Mouse (Mus musculus) intestine, embryonic 14.5 days (tissue): ENCODE measurements around the gene Acp7. TPM values are rescaled to one million over a fixed set of nuclear protein-coding genes. Genes with fewer than 3 reads are reported as not detected.

ENCODE experiments used
- microRNA-seq: library from miRNA; unstranded; fragments of <30 nt; microRNA quantifications from one replicate; pipeline ENCODE4, GENCODE M21; 2016
- polyA plus RNA-seq: library from polyadenylated mRNA; unstranded; fragments of >200 nt; fragmentation: Nextera tagmentation; extraction: Ambion mirVana; gene quantifications from 2 replicates; pipeline ENCODE4 v1.2.1, GENCODE M21; 2014

Gene Acp7
- polyA plus RNA-seq, 1 experiment from 2014 or later = not detected

Small RNAs within 50 kb of the gene (microRNA-seq; reads per million reads assigned to microRNA genes)
- gene Mir7049 = 0.59 reads per million

Other genes starting within 250 kb of the Acp7 start
- gene Med29, start 238.6 kb downstream of the Acp7 start, polyA plus RNA-seq = 53.3 and 60.2 TPM in 2 replicates
- 64.4 and 71.6 TPM in 2 replicates for gene Paf1, start 238.4 kb downstream of the Acp7 start, polyA plus RNA-seq
- gene Gmfg, start 193.9 kb downstream of the Acp7 start, polyA plus RNA-seq = 12.5 and 16.9 TPM in 2 replicates
- 3.6 and 4.1 TPM in 2 replicates for gene Lrfn1, start 179.4 kb downstream of the Acp7 start, polyA plus RNA-seq
- gene Ifnl2, start 120.9 kb downstream of the Acp7 start, polyA plus RNA-seq = not detected in 2 replicates
- gene Ifnl3, start 108.5 kb downstream of the Acp7 start, polyA plus RNA-seq = not detected in 2 replicates
- 15.7 and 17.9 TPM in 2 replicates for gene Sycn, start 90.4 kb downstream of the Acp7 start, polyA plus RNA-seq
- not detected in 2 replicates for gene Nccrp1, start 84.1 kb downstream of the Acp7 start, polyA plus RNA-seq
- 26.7 and 27.7 TPM in 2 replicates for gene Samd4b, start 33.2 kb downstream of the Acp7 start, polyA plus RNA-seq
- 50.2 and 50.8 TPM in 2 replicates for gene Pak4, start 33.1 kb downstream of the Acp7 start, polyA plus RNA-seq
- 2.8 and 3.8 TPM in 2 replicates for gene Fbxo27, start 61.5 kb upstream of the Acp7 start, polyA plus RNA-seq
- 6.2 and 7.6 TPM in 2 replicates for gene Fbxo17, start 85.5 kb upstream of the Acp7 start, polyA plus RNA-seq
- gene Mrps12, start 110.5 kb upstream of the Acp7 start, polyA plus RNA-seq = 152 and 157 TPM in 2 replicates
- 27.1 and 30.2 TPM in 2 replicates for gene Sars2, start 110.7 kb upstream of the Acp7 start, polyA plus RNA-seq
- not detected in 2 replicates for gene Ccer2, start 124.8 kb upstream of the Acp7 start, polyA plus RNA-seq
- 56.8 and 60.1 TPM in 2 replicates for gene Sirt2, start 135.4 kb upstream of the Acp7 start, polyA plus RNA-seq
- 38.7 and 41.8 TPM in 2 replicates for gene Nfkbib, start 136.2 kb upstream of the Acp7 start, polyA plus RNA-seq
- gene Rinl, start 157.6 kb upstream of the Acp7 start, polyA plus RNA-seq = 3.5 and 4.3 TPM in 2 replicates
- 232 and 241 TPM in 2 replicates for gene Hnrnpl, start 177.2 kb upstream of the Acp7 start, polyA plus RNA-seq
- gene Ech1, start 193.9 kb upstream of the Acp7 start, polyA plus RNA-seq = 188 and 194 TPM in 2 replicates
- 604 and 737 TPM in 2 replicates for gene Lgals4, start 202.5 kb upstream of the Acp7 start, polyA plus RNA-seq
- gene Lgals7, start 232.5 kb upstream of the Acp7 start, polyA plus RNA-seq = 0.42 and 0.58 TPM in 2 replicates